Mouse (Mus musculus) midbrain, postnatal 0 days (tissue): Measurements from ENCODE around the gene Dpp9. TPM values are rescaled to one million over a fixed set of nuclear protein-coding genes. Genes with fewer than 3 reads are reported as not detected.
"Not testable (repeated sequence)": the region's sequence is repeated elsewhere in the genome, so short reads cannot be mapped to it uniquely, and the experiment has no call there.

Source experiments
- ATAC-seq: fragments of 200-750 bp; cut with Nextera tagmentation; 2 replicates; pipeline ENCODE4 v1.8.0; 2017; ENCODE audit warnings: moderate number of reproducible peaks, mild to moderate bottlenecking, moderate TSS enrichment, moderate library complexity; ENCODE audit not compliant: low FRiP score
- DNase-seq: peaks from one replicate; pipeline ENCODE4 v3.0.0-alpha.2; 2015; ENCODE audit warnings: low spot score
- H3K27ac ChIP-seq: fragments of 300-500 bp; sonication (generic); 2 replicates; pipeline ENCODE4 v1.5.1; 2014; ENCODE audit warnings: low read depth, mild to moderate bottlenecking, low read length, mixed read lengths
- H3K27me3 ChIP-seq: fragments of 300-500 bp; sonication (generic); 2 replicates; pipeline ENCODE4 v1.6.1; 2014; ENCODE audit warnings: low read length, control low read depth, mixed read lengths; ENCODE audit not compliant: insufficient read depth
- H3K36me3 ChIP-seq: fragments of 300-500 bp; sonication (generic); 2 replicates; pipeline ENCODE4 v1.6.1; 2014; ENCODE audit warnings: low read length, control low read depth, mixed read lengths; ENCODE audit not compliant: insufficient read depth
- H3K4me1 ChIP-seq: fragments of 300-500 bp; sonication (generic); 2 replicates; pipeline ENCODE4 v1.6.1; 2014; ENCODE audit warnings: mild to moderate bottlenecking, control low read depth, antibody characterized with exemption, low read length, mixed read lengths; ENCODE audit not compliant: insufficient read depth
- H3K4me2 ChIP-seq: fragments of 300-500 bp; sonication (generic); 2 replicates; pipeline ENCODE4 v1.6.1; 2014; ENCODE audit warnings: low read depth, mild to moderate bottlenecking, low read length, mixed read lengths; ENCODE audit not compliant: poor library complexity, severe bottlenecking
- H3K4me3 ChIP-seq: fragments of 300-500 bp; sonication (generic); 2 replicates; pipeline ENCODE4 v1.5.1; 2014; ENCODE audit warnings: low read depth, mild to moderate bottlenecking, low read length, moderate library complexity
- H3K9ac ChIP-seq: fragments of 300-500 bp; sonication (generic); replicated peaks from 2 replicates; pipeline ENCODE4 v1.6.1; 2014; ENCODE audit warnings: mild to moderate bottlenecking, low read length, moderate library complexity, mixed read lengths; ENCODE audit not compliant: poor library complexity, severe bottlenecking
- H3K9me3 ChIP-seq: fragments of 300-500 bp; sonication (generic); 2 replicates; pipeline ENCODE4 v1.6.1; 2016; ENCODE audit warnings: low read length, control low read depth
- CTCF ChIP-seq: IDR thresholded peaks from 2 replicates; pipeline ENCODE4 v1.5.1; 2016; ENCODE audit warnings: antibody characterized with exemption, mild to moderate bottlenecking
- WGBS: fragments of 180-500 bp; shearing (Covaris S2); extraction: QIAGEN DNeasy Blood & Tissue Kit; methylation state at CpG from one replicate; pipeline ENCODE4 v1.1.7; 2014; 5-methylcytosine and 5-hydroxymethylcytosine counted together
- polyA plus RNA-seq: library from polyadenylated mRNA; unstranded; fragments of >200 nt; fragmentation: Nextera tagmentation; extraction: Ambion mirVana; gene quantifications from 2 replicates; pipeline ENCODE4 v1.2.1, GENCODE M21; 2015
- total RNA-seq: library from RNA; depleted of rRNA; stranded (reverse); fragments of >200 nt; gene quantifications from 2 replicates; pipeline ENCODE4 v1.2.3, GENCODE M21; 2014

Dpp9 gene
- total and polyA plus RNA-seq, 2 experiments from 2014 or later: 19.4 to 24.6 TPM

- peaks cover 10% of the 10 kb centered on the region for H3K4me1 ChIP-seq
- no peak for TF ChIP-seq CTCF
- no peak overlapping the region for H3K4me2 ChIP-seq
- ATAC-seq (no peak), DNase-seq (no peak)
- H3K4me3 ChIP-seq: no peak overlapping the region
- WGBS: 66% methylated on average over 3 of the region's 3 CpGs
- H3K9me3 ChIP-seq: no peaks in the 10 kb centered on the region
- H3K36me3 ChIP-seq: peaks cover 44% of the 10 kb centered on the region
- no peaks in the 10 kb centered on the region for H3K27me3 ChIP-seq
- 0 out of 2 replicates have a peak overlapping the region, but pooled peaks have one; percentile 8 for H3K9ac ChIP-seq
- H3K27ac ChIP-seq: no peak overlapping the region
Measured at GRCm38 (mm10) chr17:56261166-56261565, 42.5 kb upstream of the Dpp9 start.

- Histone ChIP-seq H3K36me3 (peaks cover 36% of the 10 kb centered on the region), H3K9ac (peak overlapping the region; percentile 19; the same call in 1 of the 2 replicates), H3K4me3 (no peak overlapping the region), H3K9me3 (no peaks in the 10 kb centered on the region), H3K4me1 (peaks cover 10% of the 10 kb centered on the region), H3K4me2 (no peak overlapping the region), H3K27me3 (no peaks in the 10 kb centered on the region), H3K27ac (no peak overlapping the region)
- 91% methylated on average over 10 of the region's 10 CpGs for WGBS
- DNase-seq: no peak
- ATAC-seq: no peak
- no peak for TF ChIP-seq CTCF
Measured at GRCm38 (mm10) chr17:56259301-56260037, 40.8 kb upstream of the Dpp9 start.

DNA sequence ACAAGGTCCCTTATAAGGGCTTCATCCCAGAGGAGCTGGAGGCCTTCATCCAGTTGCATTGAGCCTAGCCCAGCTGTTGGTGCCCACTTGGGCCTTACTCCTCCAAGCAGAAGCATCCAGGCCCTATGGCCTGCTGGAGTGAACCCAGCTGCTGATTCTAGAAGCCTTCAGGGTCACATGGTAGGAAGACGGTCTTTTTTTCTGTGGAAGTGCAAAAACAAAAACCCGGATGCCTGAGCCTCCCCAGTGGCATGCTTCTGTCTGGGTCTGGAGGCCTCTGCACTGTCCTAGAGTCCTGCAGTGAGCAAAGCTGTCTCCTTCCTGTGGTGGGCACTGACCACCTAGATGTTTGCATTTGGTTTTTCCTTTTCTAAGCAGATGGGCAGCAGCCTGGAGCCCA lies 40.1 kb upstream of the Dpp9 start:
- peaks cover 36% of the 10 kb centered on the region for H3K36me3 ChIP-seq

DNA sequence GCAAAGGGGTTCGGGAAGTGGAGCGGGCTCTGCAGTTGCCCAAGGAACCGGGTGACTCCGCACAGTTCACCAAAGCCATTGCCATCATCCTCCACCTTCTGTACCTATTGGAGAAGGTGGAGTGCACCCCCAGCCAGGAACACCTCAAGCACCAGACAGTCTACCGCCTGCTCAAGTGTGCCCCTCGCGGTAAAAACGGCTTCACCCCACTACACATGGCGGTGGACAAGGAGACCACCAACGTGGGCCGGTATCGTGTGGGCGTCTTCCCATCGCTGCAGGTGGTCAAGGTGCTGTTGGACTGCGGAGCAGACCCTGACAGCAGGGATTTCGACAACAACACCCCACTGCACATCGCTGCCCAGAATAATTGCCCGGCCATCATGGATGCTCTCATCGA lies 39.6 kb upstream of the Dpp9 start:
- H3K27me3 ChIP-seq, H3K9ac ChIP-seq, H3K27ac ChIP-seq, DNase-seq, H3K4me3 ChIP-seq, ATAC-seq, H3K9me3 ChIP-seq: not testable (repeated sequence)
- 93% methylated on average over 19 of the region's 19 CpGs for WGBS
- H3K4me2 ChIP-seq: 0 out of 2 replicates have a peak overlapping the region, but pooled peaks have one; percentile 9
- H3K4me1 ChIP-seq: peaks cover 10% of the 10 kb centered on the region
- peaks cover 36% of the 10 kb centered on the region for H3K36me3 ChIP-seq

More for the DNA sequence above, 40.1 kb upstream of the Dpp9 start:
- DNase-seq, ATAC-seq, H3K9ac ChIP-seq, H3K9me3 ChIP-seq, H3K4me2 ChIP-seq, H3K27me3 ChIP-seq, H3K27ac ChIP-seq, H3K4me3 ChIP-seq: not testable (repeated sequence)
- WGBS: 74% methylated on average over 2 of the region's 2 CpGs
- H3K4me1 ChIP-seq: peaks cover 10% of the 10 kb centered on the region

GRCm38 (mm10) chr17:56257181-56257894 lies 38.6 kb upstream of the Dpp9 start:
- H3K36me3 ChIP-seq: peaks cover 30% of the 10 kb centered on the region
- peaks cover 10% of the 10 kb centered on the region for H3K4me1 ChIP-seq
- peak overlapping the region; percentile 75 for H3K4me2 ChIP-seq
- H3K27ac ChIP-seq: peak overlapping the region; percentile 80
- H3K9me3 ChIP-seq: no peaks in the 10 kb centered on the region
- no peaks in the 10 kb centered on the region for H3K27me3 ChIP-seq
- peak; percentile 2; the same call in 1 of the 2 replicates for ATAC-seq
- H3K9ac ChIP-seq: peak overlapping the region; percentile 64
- TF ChIP-seq CTCF: no peak
- no peak for DNase-seq
- 12% methylated on average over 51 of the region's 58 CpGs for WGBS
- H3K4me3 ChIP-seq: peak overlapping the region; percentile 62
